In genomic region chr16:91446778-91447511, GRCm38 (mm10) we compare ENCODE assay signal across 12 mouse cellular contexts. TPM values are rescaled to one million over a fixed set of nuclear protein-coding genes. Genes with fewer than 3 reads are reported as not detected.
DNase-seq lines count a peak whose midpoint lies in the region; ATAC-seq and TF ChIP-seq lines count a peak whose summit lies in the region.
"Had no signal": no experiment of that assay in that cellular context is flagged by ENCODE, and none has a peak within 500 bp of the region (broad histone marks: within the 10 kb centered on the region; RNA-seq: fewer than 3 reads in every experiment).

No protein-coding gene starts in this region.

- ATAC-seq in embryonic facial prominence, embryonic 14.5 days (ENCODE audit: low read depth): no peak
- peak; percentile 13 for ATAC-seq in liver, embryonic 16.5 days (ENCODE audit: low read depth)

- H3K9me3 ChIP-seq in embryonic facial prominence, embryonic 14.5 days (ENCODE audit: control insufficient read depth, low read length): no peaks in the 10 kb centered on the region
- H3K9me3 ChIP-seq in liver, embryonic 16.5 days (replicated peaks; ENCODE audit: control insufficient read depth, low read length): peaks cover 3% of the 10 kb centered on the region; the same call in 1 of the 2 replicates
- H3K9me3 ChIP-seq: hindbrain, embryonic 10.5 days; limb, embryonic 13.5 days; midbrain, embryonic 12.5 days had no signal

- no peak overlapping the region for H3K4me2 ChIP-seq in embryonic facial prominence, embryonic 14.5 days (ENCODE audit: low read depth, low read length)
- peak overlapping the region; percentile 38 for H3K4me2 ChIP-seq in liver, embryonic 16.5 days (ENCODE audit: low read depth, low read length)
- H3K4me2 ChIP-seq: limb, embryonic 13.5 days; midbrain, embryonic 12.5 days had no signal

- H3K9ac ChIP-seq in embryonic facial prominence, embryonic 14.5 days (ENCODE audit: low read depth, low read length): no peak overlapping the region
- peak overlapping the region; percentile 54 for H3K9ac ChIP-seq in liver, embryonic 16.5 days (ENCODE audit: low read depth, low read length)
- H3K9ac ChIP-seq: limb, embryonic 13.5 days; midbrain, embryonic 12.5 days had no signal

- no peak for TF ChIP-seq POLR2A in thymus, adult 2 months (IDR thresholded peaks at IDR 0.05; ENCODE audit: control insufficient read depth, extremely low read depth, insufficient read depth, low read length, poor library complexity)

- peak overlapping the region; percentile 97 for H3K27ac ChIP-seq in thymus, adult 2 months (ENCODE audit: control insufficient read depth, insufficient read depth, low read length)
- peak overlapping the region; percentile 29; the same call in 1 of the 2 replicates for H3K27ac ChIP-seq in embryonic facial prominence, embryonic 14.5 days (replicated peaks; ENCODE audit: low read depth, low read length)
- H3K27ac ChIP-seq in liver, embryonic 16.5 days (ENCODE audit: low read length): peak overlapping the region; percentile 90
- H3K27ac ChIP-seq: hindbrain, embryonic 10.5 days; limb, embryonic 13.5 days; midbrain, embryonic 12.5 days had no signal

- WGBS in thymus, adult 2 months: 45% methylated on average over 8 of the region's 8 CpGs
- WGBS in embryonic facial prominence, embryonic 14.5 days: 55% methylated on average over 8 of the region's 8 CpGs
- WGBS in liver, embryonic 16.5 days (ENCODE audit: insufficient replicate concordance): 47% methylated on average over 8 of the region's 8 CpGs

- DNase-seq in thymus, adult 2 months: no peak
- no peak for DNase-seq in thymus, adult 18-20 months
- no peak for DNase-seq in embryonic facial prominence, embryonic 14.5 days (ENCODE audit: low spot score)
- DNase-seq in neural tube, embryonic 10.5 days (ENCODE audit: extremely low spot score, low spot score): no peak
- no peak for DNase-seq in embryo, embryonic 11 days
- DNase-seq in right cerebral cortex, postnatal 36 days (ENCODE audit: low spot score in 2 of 2): no peak
- DNase-seq: cerebellum, adult 9-10 months had no signal

- H3K27me3 ChIP-seq in thymus, adult 2 months (ENCODE audit: control insufficient read depth, insufficient read depth, low read length): no peaks in the 10 kb centered on the region
- no peaks in the 10 kb centered on the region for H3K27me3 ChIP-seq in embryonic facial prominence, embryonic 14.5 days (replicated peaks; ENCODE audit: control insufficient read depth, insufficient read depth, low read length)
- H3K27me3 ChIP-seq in liver, embryonic 16.5 days (ENCODE audit: control insufficient read depth, insufficient read depth, low read depth, low read length): no peaks in the 10 kb centered on the region
- H3K27me3 ChIP-seq: limb, embryonic 13.5 days; midbrain, embryonic 12.5 days had no signal

- peaks cover 69% of the 10 kb centered on the region for H3K4me1 ChIP-seq in thymus, adult 2 months (replicated peaks; ENCODE audit: control insufficient read depth, insufficient read depth, low read length)
- H3K4me1 ChIP-seq in embryonic facial prominence, embryonic 14.5 days (ENCODE audit: control insufficient read depth, insufficient read depth, low read length): 0 out of 2 replicates have a peak, but pooled peaks cover 8% of the 10 kb centered on the region
- H3K4me1 ChIP-seq in liver, embryonic 16.5 days (ENCODE audit: control insufficient read depth, low read depth, low read length): peaks cover 60% of the 10 kb centered on the region
- H3K4me1 ChIP-seq: hindbrain, embryonic 10.5 days; midbrain, embryonic 12.5 days had no signal

- TF ChIP-seq CTCF in thymus, adult 2 months (IDR thresholded peaks at IDR 0.05; ENCODE audit: borderline replicate concordance, control insufficient read depth, extremely low read depth, insufficient read depth, low read length, poor library complexity): no peak

- no peaks in the 10 kb centered on the region for H3K36me3 ChIP-seq in thymus, adult 2 months (ENCODE audit: control insufficient read depth, insufficient read depth, low read length)
- H3K36me3 ChIP-seq in embryonic facial prominence, embryonic 14.5 days (ENCODE audit: control insufficient read depth, insufficient read depth, low read length): no peaks in the 10 kb centered on the region
- no peaks in the 10 kb centered on the region for H3K36me3 ChIP-seq in liver, embryonic 16.5 days (ENCODE audit: control insufficient read depth, insufficient read depth)
- H3K36me3 ChIP-seq: hindbrain, embryonic 10.5 days; limb, embryonic 13.5 days; midbrain, embryonic 12.5 days had no signal

- no peak overlapping the region for H3K4me3 ChIP-seq in thymus, adult 2 months (ENCODE audit: control insufficient read depth, insufficient read depth, low read length)
- H3K4me3 ChIP-seq in embryonic facial prominence, embryonic 14.5 days (ENCODE audit: low read depth, low read length): no peak overlapping the region
- H3K4me3 ChIP-seq in liver, embryonic 16.5 days (ENCODE audit: low read depth, low read length): no peak overlapping the region
- H3K4me3 ChIP-seq: hindbrain, embryonic 10.5 days; limb, embryonic 13.5 days; midbrain, embryonic 12.5 days had no signal

RNA-seq across cellular contexts. Expression of gene Ifnar1, which starts 38.1 kb away (rescaled TPM):
- polyA plus RNA-seq in thymus, adult 2 months (2012; rRNA removed): 47.0 and 49.1 TPM in 2 replicates
- polyA plus RNA-seq in embryonic facial prominence, embryonic 14.5 days (2014; fragmentation: Nextera tagmentation; extraction: Ambion mirVana): 47.3 and 53.7 TPM in 2 replicates
- 21.3 and 25.0 TPM in 2 replicates for polyA plus RNA-seq in liver, embryonic 16.5 days (2015; fragmentation: Nextera tagmentation; extraction: Ambion mirVana)

RNA-seq across cellular contexts. Expression of gene Il10rb, which starts 41.0 kb away (rescaled TPM):
- 28.5 and 35.6 TPM in 2 replicates for polyA plus RNA-seq in thymus, adult 2 months (2012; rRNA removed)
- polyA plus RNA-seq in embryonic facial prominence, embryonic 14.5 days (2014; fragmentation: Nextera tagmentation; extraction: Ambion mirVana): 32.6 and 33.2 TPM in 2 replicates
- polyA plus RNA-seq in liver, embryonic 16.5 days (2015; fragmentation: Nextera tagmentation; extraction: Ambion mirVana): 32.3 and 33.6 TPM in 2 replicates

RNA-seq across cellular contexts. Expression of gene Gm21970, which starts 55.4 kb away (rescaled TPM):
- polyA plus RNA-seq in thymus, adult 2 months (2012; rRNA removed): not detected in 2 replicates
- polyA plus RNA-seq in embryonic facial prominence, embryonic 14.5 days (2014; fragmentation: Nextera tagmentation; extraction: Ambion mirVana): not detected in 2 replicates
- polyA plus RNA-seq in liver, embryonic 16.5 days (2015; fragmentation: Nextera tagmentation; extraction: Ambion mirVana): not detected in 2 replicates
- polyA plus RNA-seq: hindbrain, embryonic 10.5 days; large intestine, adult 2 months; limb, embryonic 13.5 days; midbrain, embryonic 12.5 days had no signal

Comparison
In these comparisons a context has a peak if more than half of its experiments do, and no peak if none do; other contexts are left out.
1. H3K27ac ChIP-seq: peak in every context shown above with its lines; median percentile 97 in thymus, adult 2 months; 90 in liver, embryonic 16.5 days; 29 in embryonic facial prominence, embryonic 14.5 days.